Mouse (Mus musculus) forebrain, embryonic 10.5 days (tissue): Measurements from ENCODE around the gene Yipf2. TPM values are rescaled to one million over a fixed set of nuclear protein-coding genes. Genes with fewer than 3 reads are reported as not detected.
A peak's percentile ranks its signal among the peaks of the same experiment; 100 is the strongest.
"Not testable (repeated sequence)": the region's sequence is repeated elsewhere in the genome, so short reads cannot be mapped to it uniquely, and the experiment has no call there.

Source experiments
- DNase-seq: peaks from one replicate; pipeline ENCODE4 v3.0.0-alpha.2; 2017; ENCODE audit warnings: low spot score; ENCODE audit errors: extremely low spot score
- H3K27ac ChIP-seq: fragments of 300-500 bp; sonication (generic); 2 replicates; pipeline ENCODE4 v1.5.1; 2016; ENCODE audit warnings: mild to moderate bottlenecking
- H3K27me3 ChIP-seq: fragments of 300-500 bp; sonication (generic); 2 replicates; pipeline ENCODE4 v1.6.1; 2016; ENCODE audit warnings: mild to moderate bottlenecking; ENCODE audit not compliant: poor library complexity, severe bottlenecking
- H3K36me3 ChIP-seq: fragments of 300-500 bp; sonication (generic); replicated peaks from 2 replicates; pipeline ENCODE4 v1.6.1; 2016; ENCODE audit warnings: mild to moderate bottlenecking, moderate library complexity
- H3K4me1 ChIP-seq: fragments of 300-500 bp; sonication (generic); 2 replicates; pipeline ENCODE4 v1.6.1; 2016
- H3K4me3 ChIP-seq: fragments of 300-500 bp; sonication (generic); 2 replicates; pipeline ENCODE4 v1.5.1; 2016; ENCODE audit warnings: mild to moderate bottlenecking, moderate library complexity
- H3K9me3 ChIP-seq: fragments of 300-500 bp; sonication (generic); 2 replicates; pipeline ENCODE4 v1.6.1; 2016; ENCODE audit warnings: mild to moderate bottlenecking, moderate library complexity
- WGBS: fragments of 180-500 bp; shearing (Covaris S2); methylation state at CpG from one replicate; pipeline ENCODE4 v1.1.7; 2016; 5-methylcytosine and 5-hydroxymethylcytosine counted together
- microRNA counts: library from miRNA; unstranded; fragments of <30 nt; microRNA quantifications from one replicate; lab custom pipeline; 2017
- microRNA-seq: library from miRNA; unstranded; fragments of <30 nt; microRNA quantifications from one replicate; pipeline ENCODE4, GENCODE M21; 2017
- polyA plus RNA-seq: library from polyadenylated mRNA; unstranded; fragments of >200 nt; fragmentation: Nextera tagmentation; extraction: Ambion mirVana; gene quantifications from 2 replicates; pipeline ENCODE4 v1.2.1, GENCODE M21; 2016

Yipf2 gene
- polyA plus RNA-seq, 1 experiment from 2014 or later = 20.4 TPM

GRCm38 (mm10) chr9:21547075-21547941, 45.3 kb downstream of the Yipf2 start:
- Histone ChIP-seq H3K4me3 (peak overlapping the region; percentile 86), H3K27ac (peak overlapping the region; percentile 98), H3K27me3 (no peaks in the 10 kb centered on the region), H3K36me3 (peaks cover 36% of the 10 kb centered on the region), H3K9me3 (no peaks in the 10 kb centered on the region), H3K4me1 (peaks cover 31% of the 10 kb centered on the region)
- under 1% methylated on average over 66 of the region's 66 CpGs for WGBS
- peak; percentile 62 for DNase-seq

GRCm38 (mm10) chr9:21546789-21547074, 45.9 kb downstream of the Yipf2 start, which contains the start of gene Carm1:
Gene Carm1, plus strand, starts transcription at chr9:21546894.
- Histone ChIP-seq H3K4me1 (peaks cover 31% of the 10 kb centered on the region), H3K27ac (peak within 1 kb of the TSS; percentile 98), H3K9me3 (no peaks in the 10 kb centered on the region), H3K27me3 (no peaks in the 10 kb centered on the region), H3K36me3 (peaks cover 30% of the 10 kb centered on the region), H3K4me3 (peak within 1 kb of the TSS; percentile 86)
- WGBS = 21% methylated on average over 51 of the region's 52 CpGs
- DNase-seq = no peak

- peak; percentile 100 for DNase-seq
- Histone ChIP-seq H3K27ac (peak overlapping the region; percentile 98), H3K9me3 (no peaks in the 10 kb centered on the region), H3K27me3 (no peaks in the 10 kb centered on the region), H3K36me3 (peaks cover 24% of the 10 kb centered on the region), H3K4me3 (peak overlapping the region; percentile 86), H3K4me1 (peaks cover 31% of the 10 kb centered on the region)
- under 1% methylated on average over 67 of the region's 67 CpGs for WGBS
Measured at GRCm38 (mm10) chr9:21545916-21546788, 46.5 kb downstream of the Yipf2 start.

GRCm38 (mm10) chr9:21545351-21545915, 47.2 kb downstream of the Yipf2 start:
- Histone ChIP-seq H3K27ac (peak overlapping the region; percentile 98), H3K36me3 (peaks cover 17% of the 10 kb centered on the region), H3K27me3 (no peaks in the 10 kb centered on the region), H3K4me3 (peak overlapping the region; percentile 86), H3K9me3 (no peaks in the 10 kb centered on the region), H3K4me1 (peaks cover 31% of the 10 kb centered on the region)
- 3% methylated on average over 9 of the region's 9 CpGs for WGBS
- no peak for DNase-seq

GRCm38 (mm10) chr9:21542001-21542400, 50.6 kb downstream of the Yipf2 start:
- not testable (repeated sequence) for H3K36me3 ChIP-seq, H3K27me3 ChIP-seq, H3K27ac ChIP-seq, DNase-seq, H3K9me3 ChIP-seq, H3K4me3 ChIP-seq
- 91% methylated on average over 2 of the region's 2 CpGs for WGBS
- H3K4me1 ChIP-seq = peaks cover 16% of the 10 kb centered on the region

DNA sequence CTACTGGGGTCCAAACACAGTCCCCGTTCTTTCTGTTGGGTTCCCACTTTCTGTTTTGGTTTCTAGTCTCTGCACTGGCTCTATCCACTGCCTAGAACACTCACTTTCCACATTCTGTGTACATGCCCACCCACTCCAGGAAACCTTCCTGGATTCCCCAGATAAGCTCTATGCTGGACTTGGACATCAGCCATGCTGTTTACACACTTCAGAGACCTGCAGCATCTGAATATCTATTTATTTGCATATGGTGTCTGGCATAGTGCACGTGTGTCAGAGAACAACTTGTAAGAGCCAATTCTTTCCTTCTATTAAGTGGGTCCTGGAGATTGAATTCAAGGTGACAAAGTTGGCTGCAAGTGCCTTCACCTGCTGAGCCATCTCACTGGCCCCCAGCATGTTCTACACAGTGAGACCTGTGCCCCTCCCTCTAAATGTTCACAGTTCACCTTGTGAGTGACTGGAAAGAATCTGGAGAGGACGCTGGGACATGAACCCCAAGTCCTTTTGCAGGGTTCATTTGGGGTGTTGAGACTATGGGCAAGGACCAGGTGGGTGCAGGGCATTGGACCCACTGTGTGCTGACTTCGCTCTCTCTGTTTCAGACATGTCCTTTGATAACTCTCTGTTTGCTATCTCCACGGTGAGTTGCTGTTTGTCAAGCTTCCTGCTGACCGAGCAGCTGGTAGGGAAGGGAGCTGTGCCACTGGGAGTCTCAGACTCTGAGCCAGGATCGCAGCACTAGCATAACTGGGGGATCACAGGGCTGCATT, 52.5 kb downstream of the Yipf2 start:
- H3K36me3 ChIP-seq = peaks cover 10% of the 10 kb centered on the region
- H3K4me1 ChIP-seq = peaks cover 10% of the 10 kb centered on the region
- no peak for DNase-seq
- no peaks in the 10 kb centered on the region for H3K27me3 ChIP-seq
- H3K4me3 ChIP-seq = no peak overlapping the region
- WGBS = 83% methylated on average over 7 of the region's 7 CpGs
- H3K27ac ChIP-seq = no peak overlapping the region
- no peaks in the 10 kb centered on the region for H3K9me3 ChIP-seq

MicroRNAs encoded within 50 kb of the gene (microRNA counts, 519-probe panel; counts per million panel counts)
- microRNA mmu-miR-1946b (lab: Ali Mortazavi, UCI) = 341 counts per million, percentile 65 among the panel's probes with 10 or more counts

Small RNA genes lying within 50 kb of the gene (microRNA-seq; reads per million reads assigned to microRNA genes)
- gene Mir1946b = not detected

Other genes starting within 250 kb of the Yipf2 start
- gene Ilf3, start 225.0 kb downstream of the Yipf2 start, polyA plus RNA-seq = 328 and 336 TPM in 2 replicates
- gene Qtrt1, start 181.0 kb downstream of the Yipf2 start, polyA plus RNA-seq = 71.7 and 74.0 TPM in 2 replicates
- 65.9 and 66.3 TPM in 2 replicates for gene Dnm2, start 167.9 kb downstream of the Yipf2 start, polyA plus RNA-seq
- gene Tmed1, start 82.6 kb downstream of the Yipf2 start, polyA plus RNA-seq = 116 and 119 TPM in 2 replicates
- gene AB124611, start 66.7 kb downstream of the Yipf2 start, polyA plus RNA-seq = 4.4 and 5.1 TPM in 2 replicates
- gene Carm1, start 45.9 kb downstream of the Yipf2 start, polyA plus RNA-seq = 58.3 and 59.8 TPM in 2 replicates
- 31.4 and 32.3 TPM in 2 replicates for gene Timm29, start 106 bp downstream of the Yipf2 start, polyA plus RNA-seq
- 147 and 149 TPM in 2 replicates for gene Smarca4, start 23.3 kb upstream of the Yipf2 start, polyA plus RNA-seq
- 58.5 and 60.0 TPM in 2 replicates for gene Ldlr, start 130.7 kb upstream of the Yipf2 start, polyA plus RNA-seq
- 196 and 197 TPM in 2 replicates for gene Spc24, start 167.5 kb upstream of the Yipf2 start, polyA plus RNA-seq
- 8.6 and 8.9 TPM in 2 replicates for gene Kank2, start 205.9 kb upstream of the Yipf2 start, polyA plus RNA-seq
- 0.62 and 0.94 TPM in 2 replicates for gene Angptl8, start 242.7 kb upstream of the Yipf2 start, polyA plus RNA-seq